Mouse (Mus musculus): ENCODE results near the gene Ttc7b.

DNA sequence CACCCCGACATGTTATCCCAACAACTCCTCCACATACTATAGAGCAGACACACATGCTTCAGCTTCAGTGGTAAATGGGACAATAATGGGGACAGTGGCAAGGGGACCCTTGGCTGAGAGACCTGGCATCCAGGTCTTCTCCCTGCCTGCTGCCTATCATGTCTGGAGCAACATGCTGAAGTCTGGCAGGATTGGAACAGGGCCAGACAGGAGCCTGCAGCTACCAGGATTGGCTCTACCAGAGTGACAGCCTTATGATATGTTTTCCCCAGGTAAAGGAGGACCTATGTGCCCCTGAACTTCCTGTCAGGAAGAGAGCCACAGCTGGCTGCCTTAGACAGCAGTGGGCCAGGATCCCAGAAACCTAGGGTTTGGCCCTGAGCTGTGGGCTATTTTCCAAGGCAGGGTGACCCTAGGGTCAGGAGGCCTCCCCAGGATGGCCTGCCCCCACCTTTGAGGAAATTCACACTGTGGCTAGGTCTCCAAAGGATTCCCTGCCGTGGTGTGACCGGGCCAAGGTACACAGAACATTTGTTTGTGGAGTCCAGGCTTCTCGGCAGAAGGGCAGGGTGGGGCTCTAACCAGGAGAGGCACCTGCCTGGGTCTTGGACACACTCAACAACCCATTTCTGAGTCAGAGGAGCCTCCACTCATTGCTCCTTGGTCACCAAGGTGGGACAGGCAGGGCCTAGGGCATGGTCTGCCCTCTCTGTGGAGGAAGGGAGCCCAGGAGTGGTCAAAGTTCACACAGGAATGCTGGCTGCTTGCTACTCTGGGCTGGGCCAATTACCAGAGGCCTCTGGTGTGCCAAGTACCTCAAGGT is 239.4 kb downstream of the Ttc7b start:
- TF ChIP-seq CTCF (IDR thresholded peaks at IDR 0.05; ENCODE audit: borderline replicate concordance, insufficient read depth, low read depth, low read length) (no peak), POLR2A (IDR thresholded peaks at IDR 0.05; ENCODE audit: borderline replicate concordance, insufficient read depth, low read length) (no peak)

Data from cerebellum, adult 2 months (tissue).